Mouse (Mus musculus): Measurements from ENCODE around the gene Serpinb9. TPM values are rescaled to one million over a fixed set of nuclear protein-coding genes. Genes with fewer than 3 reads are reported as not detected.

Gene Serpinb9
- polyA plus RNA-seq, 1 experiment from 2014 or later = 1.4 TPM

DNA sequence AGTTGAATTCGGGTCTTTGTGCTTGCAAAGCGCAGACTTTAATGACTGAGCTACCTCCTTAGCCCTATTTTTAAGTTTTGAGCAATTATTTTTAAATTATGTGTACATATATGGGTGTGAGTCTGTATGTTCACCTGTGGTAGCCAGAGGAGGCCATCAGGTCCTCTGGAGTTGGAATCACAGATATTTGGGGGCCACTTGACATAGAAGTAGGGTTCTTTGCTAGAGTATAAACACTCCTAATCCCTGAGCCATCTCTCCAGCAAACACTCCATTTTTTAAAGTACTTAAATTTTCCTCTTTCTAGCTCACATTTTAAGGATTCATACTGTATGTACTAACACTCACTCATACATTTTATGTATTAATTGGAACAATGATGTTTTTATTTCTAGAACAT lies 28.8 kb upstream of the Serpinb9 start:
- Histone ChIP-seq H3K27ac (replicated peaks) (no peak overlapping the region), H3K4me1 (no peaks in the 10 kb centered on the region), H3K9me3 (no peaks in the 10 kb centered on the region), H3K36me3 (replicated peaks) (no peaks in the 10 kb centered on the region), H3K4me3 (no peak overlapping the region), H3K27me3 (replicated peaks; ENCODE audit: low read depth, poor library complexity, severe bottlenecking) (no peaks in the 10 kb centered on the region)
- no peak for DNase-seq (ENCODE audit: low spot score)
- 85% methylated on average over 2 of the region's 2 CpGs for WGBS

DNA sequence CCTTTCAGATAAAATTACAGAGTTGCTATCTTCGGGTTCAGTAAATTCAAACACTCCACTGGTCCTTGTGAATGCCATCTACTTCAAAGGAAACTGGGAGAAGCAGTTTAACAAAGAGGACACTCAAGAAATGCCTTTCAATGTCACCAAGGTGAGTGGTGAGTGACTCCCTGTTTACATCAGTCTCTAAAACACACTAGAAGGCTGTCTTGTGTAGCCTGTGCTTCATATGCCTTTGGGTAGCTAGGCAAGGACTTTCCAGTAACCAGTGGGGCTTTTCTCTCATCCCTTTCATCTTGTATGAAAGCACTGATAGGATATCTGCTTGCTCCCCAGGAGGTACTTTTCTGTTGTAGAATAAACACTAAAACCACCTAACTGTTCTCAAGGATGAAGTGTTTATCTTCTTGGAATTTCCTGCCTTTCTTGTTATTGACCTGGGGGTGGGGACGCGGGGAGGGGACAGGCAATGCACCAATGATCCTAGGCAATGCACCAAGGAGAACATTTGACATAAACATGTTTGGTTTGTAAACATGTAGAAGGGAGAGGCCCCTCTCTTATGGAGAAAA lies 28.1 kb upstream of the Serpinb9 start:
- no peaks in the 10 kb centered on the region for H3K4me1 ChIP-seq
- no peaks in the 10 kb centered on the region for H3K36me3 ChIP-seq (replicated peaks)
- H3K9me3 ChIP-seq = no peaks in the 10 kb centered on the region
- no peak overlapping the region for H3K27ac ChIP-seq (replicated peaks)
- 74% methylated on average over 3 of the region's 3 CpGs for WGBS
- DNase-seq (ENCODE audit: low spot score) = no peak
- H3K27me3 ChIP-seq (replicated peaks; ENCODE audit: low read depth, poor library complexity, severe bottlenecking) = no peaks in the 10 kb centered on the region
- H3K4me3 ChIP-seq = no peak overlapping the region

DNA sequence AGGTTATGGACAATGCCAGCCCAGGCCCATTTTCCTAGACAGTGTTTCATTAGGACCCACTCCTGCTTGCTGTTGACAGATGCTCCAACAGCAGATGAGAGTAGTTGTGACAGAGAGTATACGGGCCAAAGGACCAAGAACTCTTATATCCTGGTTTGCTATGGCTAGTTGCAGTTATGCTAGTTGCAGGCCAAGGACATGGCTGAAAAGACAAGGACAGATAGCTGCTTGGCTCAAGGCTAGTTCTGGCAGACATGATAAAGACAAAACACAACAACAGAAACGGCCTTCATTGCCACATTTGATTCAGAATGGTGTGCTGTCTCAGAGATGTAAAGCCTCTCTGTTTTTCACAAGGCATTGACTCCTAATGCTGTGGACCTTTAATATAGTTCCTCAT lies 27.3 kb upstream of the Serpinb9 start:
- no peaks in the 10 kb centered on the region for H3K36me3 ChIP-seq (replicated peaks)
- no peaks in the 10 kb centered on the region for H3K4me1 ChIP-seq
- DNase-seq (ENCODE audit: low spot score) = no peak
- no peaks in the 10 kb centered on the region for H3K9me3 ChIP-seq
- 87% methylated on average over 2 of the region's 2 CpGs for WGBS
- no peaks in the 10 kb centered on the region for H3K27me3 ChIP-seq (replicated peaks; ENCODE audit: low read depth, poor library complexity, severe bottlenecking)
- H3K27ac ChIP-seq (replicated peaks) = no peak overlapping the region
- H3K4me3 ChIP-seq = no peak overlapping the region

DNA sequence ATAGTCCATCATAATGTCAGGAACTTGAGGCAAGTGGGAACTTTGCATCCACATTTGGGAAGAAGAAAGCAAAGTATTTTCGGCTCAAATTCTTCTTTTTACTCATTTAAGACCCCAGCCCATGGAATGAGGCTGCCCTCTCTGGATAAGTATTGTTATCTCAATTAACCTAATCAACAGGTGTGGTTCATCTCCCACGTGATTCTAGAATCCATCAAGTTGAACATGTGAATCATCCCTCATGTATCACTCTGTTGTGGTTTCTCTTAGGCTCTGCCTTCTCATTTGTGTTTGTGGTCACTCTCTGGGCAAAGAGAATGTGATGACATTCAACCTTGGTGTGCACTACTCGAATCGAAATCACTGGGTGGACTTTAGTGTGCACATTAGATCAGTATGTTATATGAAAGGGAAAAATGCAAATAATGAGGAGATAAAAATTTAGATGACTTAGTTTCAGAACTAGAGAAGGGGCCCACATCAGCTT lies 20.5 kb upstream of the Serpinb9 start:
- DNase-seq (ENCODE audit: low spot score) = no peak
- Histone ChIP-seq H3K27ac (replicated peaks) (no peak overlapping the region), H3K27me3 (replicated peaks; ENCODE audit: low read depth, poor library complexity, severe bottlenecking) (no peaks in the 10 kb centered on the region), H3K4me3 (no peak overlapping the region), H3K9me3 (no peaks in the 10 kb centered on the region), H3K4me1 (no peaks in the 10 kb centered on the region), H3K36me3 (replicated peaks) (no peaks in the 10 kb centered on the region)
- WGBS = 77% methylated on average over 4 of the region's 4 CpGs

- no peaks in the 10 kb centered on the region for H3K36me3 ChIP-seq (replicated peaks)
These were observed 16.8 kb upstream of the Serpinb9 start for GRCm38 (mm10) chr13:32986256-32986655.

GRCm38 (mm10) chr13:32993152-32993893 lies 9.7 kb upstream of the Serpinb9 start:
- Histone ChIP-seq H3K36me3 (replicated peaks) (no peaks in the 10 kb centered on the region), H3K4me1 (no peaks in the 10 kb centered on the region), H3K27me3 (replicated peaks; ENCODE audit: low read depth, poor library complexity, severe bottlenecking) (no peaks in the 10 kb centered on the region), H3K27ac (replicated peaks) (no peak overlapping the region), H3K4me3 (no peak overlapping the region), H3K9me3 (no peaks in the 10 kb centered on the region)
- 84% methylated on average over 10 of the region's 10 CpGs for WGBS
- DNase-seq (ENCODE audit: low spot score) = no peak

More at GRCm38 (mm10) chr13:32986256-32986655, 16.8 kb upstream of the Serpinb9 start:
- Histone ChIP-seq H3K27ac (replicated peaks) (no peak overlapping the region), H3K27me3 (replicated peaks; ENCODE audit: low read depth, poor library complexity, severe bottlenecking) (no peaks in the 10 kb centered on the region), H3K4me1 (no peaks in the 10 kb centered on the region), H3K9me3 (no peaks in the 10 kb centered on the region), H3K4me3 (no peak overlapping the region)
- DNase-seq (ENCODE audit: low spot score) = no peak

DNA sequence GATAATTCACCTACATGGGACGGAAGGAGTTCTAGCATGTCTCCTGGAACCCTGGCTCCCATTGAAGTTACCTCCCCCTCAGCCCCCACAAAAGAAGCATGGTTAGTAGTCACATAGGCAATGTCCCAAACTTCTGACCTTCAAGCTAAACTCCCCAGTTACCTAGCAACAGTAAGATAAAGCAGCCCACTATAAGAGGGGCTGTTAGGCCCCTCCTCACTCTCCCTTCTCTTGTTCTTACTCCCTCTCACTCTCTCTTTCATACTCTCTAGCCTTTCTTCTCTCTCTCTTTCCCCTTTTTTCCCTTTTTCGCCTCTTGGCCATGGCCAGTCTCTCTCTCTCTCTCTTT lies 9.2 kb upstream of the Serpinb9 start:
- no peak overlapping the region for H3K27ac ChIP-seq (replicated peaks)
- H3K4me1 ChIP-seq = no peaks in the 10 kb centered on the region
- WGBS = 85% methylated on average over 2 of the region's 2 CpGs
- H3K27me3 ChIP-seq (replicated peaks; ENCODE audit: low read depth, poor library complexity, severe bottlenecking) = no peaks in the 10 kb centered on the region
- no peaks in the 10 kb centered on the region for H3K36me3 ChIP-seq (replicated peaks)
- no peak overlapping the region for H3K4me3 ChIP-seq
- DNase-seq (ENCODE audit: low spot score) = no peak
- H3K9me3 ChIP-seq = no peaks in the 10 kb centered on the region

DNA sequence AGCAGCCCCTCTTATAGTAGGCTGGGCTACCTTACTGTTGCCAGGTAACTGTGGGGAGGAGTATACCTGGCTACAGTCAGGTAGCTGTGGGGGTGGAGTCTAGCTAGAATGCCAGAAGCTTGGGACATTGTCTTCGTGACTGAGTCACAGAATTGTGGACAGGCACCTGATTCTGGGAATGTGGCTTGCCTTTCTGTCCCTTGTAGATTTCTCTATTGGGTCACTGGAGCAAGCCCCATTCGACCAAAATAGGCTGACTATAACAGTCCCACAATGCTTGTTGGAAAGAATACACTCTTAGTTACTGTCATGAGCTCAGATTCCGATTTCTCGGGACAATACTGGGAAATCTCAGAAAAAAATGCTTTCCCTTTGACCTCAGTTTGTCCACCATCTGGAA lies 8.0 kb upstream of the Serpinb9 start:
- no peak for DNase-seq (ENCODE audit: low spot score)
- H3K4me1 ChIP-seq = no peaks in the 10 kb centered on the region
- no peaks in the 10 kb centered on the region for H3K36me3 ChIP-seq (replicated peaks)
- 77% methylated on average over 4 of the region's 4 CpGs for WGBS
- H3K27ac ChIP-seq (replicated peaks) = no peak overlapping the region
- no peaks in the 10 kb centered on the region for H3K27me3 ChIP-seq (replicated peaks; ENCODE audit: low read depth, poor library complexity, severe bottlenecking)
- no peaks in the 10 kb centered on the region for H3K9me3 ChIP-seq
- no peak overlapping the region for H3K4me3 ChIP-seq

DNA sequence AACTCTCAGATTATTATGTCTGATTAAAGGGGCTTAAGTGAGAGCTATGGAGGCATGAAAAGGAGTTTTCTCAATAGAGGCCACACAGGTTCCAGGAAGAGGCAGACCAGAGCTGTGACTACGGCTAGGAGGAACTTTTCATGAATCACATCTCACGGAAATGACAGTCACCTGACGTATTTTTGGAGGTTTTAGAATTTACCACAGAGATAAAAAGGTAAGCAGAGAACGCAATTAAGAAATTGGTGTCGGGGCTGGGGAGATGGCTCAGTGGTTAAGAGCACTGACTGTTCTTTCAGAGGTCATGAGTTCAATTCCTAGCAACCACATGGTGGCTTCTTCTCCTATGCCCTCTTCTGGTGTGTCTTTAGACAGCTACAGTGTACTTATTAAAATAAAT lies 1.7 kb upstream of the Serpinb9 start:
- WGBS = 90% methylated on average over 5 of the region's 5 CpGs
- Histone ChIP-seq H3K4me1 (peaks cover 18% of the 10 kb centered on the region), H3K27me3 (replicated peaks; ENCODE audit: low read depth, poor library complexity, severe bottlenecking) (no peaks in the 10 kb centered on the region), H3K36me3 (replicated peaks) (no peaks in the 10 kb centered on the region), H3K4me3 (no peak overlapping the region), H3K27ac (replicated peaks) (no peak overlapping the region), H3K9me3 (no peaks in the 10 kb centered on the region)
- DNase-seq (ENCODE audit: low spot score) = no peak

DNA sequence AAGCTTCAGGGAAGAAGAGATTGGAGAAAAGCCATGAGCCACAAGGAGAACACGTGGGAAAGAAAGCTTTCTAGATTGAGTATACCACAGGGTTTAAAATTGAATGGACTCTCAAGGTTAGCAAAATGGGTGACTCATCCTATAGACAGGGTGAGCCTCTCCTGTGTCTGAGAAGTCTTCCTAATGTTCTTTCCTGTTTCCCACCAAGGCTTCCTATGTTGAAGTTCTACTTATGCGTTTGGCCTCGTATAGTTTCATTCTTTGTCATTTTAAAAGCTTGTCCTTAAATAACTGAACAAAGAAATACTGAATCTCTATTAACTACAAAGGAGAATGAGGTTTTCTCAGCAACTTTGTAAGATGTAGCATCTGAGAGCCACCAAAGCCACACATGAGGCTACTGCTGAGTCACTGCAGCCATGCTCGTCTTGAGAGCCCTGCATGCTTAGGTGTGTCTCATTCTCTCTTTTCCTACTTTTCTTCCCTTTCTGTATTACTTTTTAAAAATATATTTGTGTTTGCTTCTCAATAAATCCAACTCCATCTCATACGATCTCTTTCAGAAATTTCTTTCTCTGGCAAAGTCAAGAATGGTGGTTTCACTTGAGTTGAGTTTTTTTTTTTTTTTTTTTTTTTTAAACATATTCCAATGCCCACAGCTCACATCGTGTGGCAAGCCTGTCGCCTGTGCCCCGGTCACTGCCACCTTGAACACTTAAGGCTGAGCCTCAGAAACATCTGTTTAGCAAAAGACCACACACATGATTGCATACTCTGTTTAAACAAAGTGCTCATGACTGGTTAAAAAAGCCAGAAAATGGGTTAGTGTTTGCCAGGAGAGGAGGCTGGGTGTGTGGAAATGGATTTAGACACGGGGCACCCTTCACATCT lies 718 bp downstream of the Serpinb9 start:
- Histone ChIP-seq H3K36me3 (replicated peaks) (no peaks in the 10 kb centered on the region), H3K27ac (replicated peaks) (peak overlapping the region; percentile 80), H3K4me1 (peaks cover 18% of the 10 kb centered on the region), H3K4me3 (peak overlapping the region; percentile 43), H3K9me3 (no peaks in the 10 kb centered on the region), H3K27me3 (replicated peaks; ENCODE audit: low read depth, poor library complexity, severe bottlenecking) (no peaks in the 10 kb centered on the region)
- WGBS = 75% methylated on average over 9 of the region's 9 CpGs
- DNase-seq (ENCODE audit: low spot score) = no peak

GRCm38 (mm10) chr13:33004414-33005105 lies 1.5 kb downstream of the Serpinb9 start:
- DNase-seq (ENCODE audit: low spot score) = peak; percentile 76
- peak overlapping the region; percentile 80 for H3K27ac ChIP-seq (replicated peaks)
- 17% methylated on average over 12 of the region's 12 CpGs for WGBS

DNA sequence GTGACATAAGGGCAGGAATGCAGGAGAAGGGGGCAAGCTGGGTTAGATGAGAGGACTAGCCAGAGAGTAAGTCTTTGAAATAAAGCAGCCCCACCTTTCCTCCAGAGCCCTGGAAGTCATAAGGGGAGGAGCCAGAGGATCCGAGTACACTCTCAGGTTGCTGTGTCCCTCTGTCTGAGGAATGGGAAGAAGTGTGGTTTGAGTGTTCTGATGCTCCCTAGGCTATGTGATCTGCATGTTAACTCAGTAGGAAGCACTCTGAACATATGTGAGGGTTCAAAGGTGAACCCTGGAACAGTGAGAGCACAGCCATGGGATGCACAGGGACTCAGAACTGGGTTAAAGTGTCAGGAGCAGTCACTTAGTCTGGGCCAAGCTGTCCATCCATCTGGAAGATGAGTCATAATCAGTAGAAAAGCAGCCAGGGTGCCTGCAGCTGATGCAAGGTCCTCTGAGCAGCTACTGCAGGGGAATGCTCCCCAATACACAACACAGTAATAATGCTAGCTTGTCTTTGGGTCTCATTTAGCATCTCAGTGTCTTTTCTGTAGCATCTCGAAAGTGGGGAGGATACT lies 2.5 kb downstream of the Serpinb9 start:
- Histone ChIP-seq H3K27me3 (replicated peaks; ENCODE audit: low read depth, poor library complexity, severe bottlenecking) (no peaks in the 10 kb centered on the region), H3K4me3 (no peak overlapping the region), H3K36me3 (replicated peaks) (no peaks in the 10 kb centered on the region), H3K4me1 (peaks cover 18% of the 10 kb centered on the region), H3K9me3 (no peaks in the 10 kb centered on the region), H3K27ac (replicated peaks) (no peak overlapping the region)
- DNase-seq (ENCODE audit: low spot score) = no peak
- 65% methylated on average over 2 of the region's 2 CpGs for WGBS

More at GRCm38 (mm10) chr13:33004414-33005105, 1.5 kb downstream of the Serpinb9 start:
- no peaks in the 10 kb centered on the region for H3K9me3 ChIP-seq
- H3K36me3 ChIP-seq (replicated peaks) = no peaks in the 10 kb centered on the region
- no peaks in the 10 kb centered on the region for H3K27me3 ChIP-seq (replicated peaks; ENCODE audit: low read depth, poor library complexity, severe bottlenecking)
- peaks cover 18% of the 10 kb centered on the region for H3K4me1 ChIP-seq
- H3K4me3 ChIP-seq = peak overlapping the region; percentile 43
